Mouse (Mus musculus) midbrain, embryonic 14.5 days (tissue): ENCODE results near the gene Rnaseh2a. TPM values are rescaled to one million over a fixed set of nuclear protein-coding genes. Genes with fewer than 3 reads are reported as not detected.

Source experiments
- ATAC-seq: fragments of 200-750 bp; cut with Nextera tagmentation; 2 replicates; pipeline ENCODE4 v1.8.0; 2017; ENCODE audit warnings: moderate number of reproducible peaks, moderate library complexity; ENCODE audit not compliant: low FRiP score, low TSS enrichment
- DNase-seq: peaks from one replicate; pipeline ENCODE4 v3.0.0-alpha.2; 2015
- H3K27ac ChIP-seq: fragments of 300-500 bp; sonication (generic); replicated peaks from 2 replicates; pipeline ENCODE4 v1.5.1; 2014; ENCODE audit warnings: mild to moderate bottlenecking, low read depth, low read length, moderate library complexity
- H3K27me3 ChIP-seq: fragments of 300-500 bp; sonication (generic); 2 replicates; pipeline ENCODE4 v1.6.1; 2014; ENCODE audit warnings: low read length, control low read depth, mixed read lengths; ENCODE audit not compliant: control insufficient read depth, insufficient read depth
- H3K36me3 ChIP-seq: fragments of 300-500 bp; sonication (generic); 2 replicates; pipeline ENCODE4 v1.6.1; 2014; ENCODE audit warnings: low read length, control low read depth; ENCODE audit not compliant: control insufficient read depth, insufficient read depth
- H3K4me1 ChIP-seq: fragments of 300-500 bp; sonication (generic); 2 replicates; pipeline ENCODE4 v1.6.1; 2014; ENCODE audit warnings: mild to moderate bottlenecking, antibody characterized with exemption, low read length, control low read depth; ENCODE audit not compliant: control insufficient read depth, insufficient read depth
- H3K4me2 ChIP-seq: fragments of 300-500 bp; sonication (generic); 2 replicates; pipeline ENCODE4 v1.6.1; 2014; ENCODE audit warnings: mild to moderate bottlenecking, low read length, moderate library complexity
- H3K4me3 ChIP-seq: fragments of 300-500 bp; sonication (generic); replicated peaks from 2 replicates; pipeline ENCODE4 v1.5.1; 2014; ENCODE audit warnings: low read depth, low read length
- H3K9ac ChIP-seq: fragments of 300-500 bp; sonication (generic); replicated peaks from 2 replicates; pipeline ENCODE4 v1.6.1; 2014; ENCODE audit warnings: mild to moderate bottlenecking, low read length, moderate library complexity
- H3K9me3 ChIP-seq: fragments of 300-500 bp; sonication (generic); 2 replicates; pipeline ENCODE4 v1.6.1; 2016; ENCODE audit warnings: low read length, control low read depth, mixed read lengths; ENCODE audit not compliant: control insufficient read depth
- WGBS: fragments of 180-500 bp; shearing (Covaris S2); extraction: QIAGEN DNeasy Blood & Tissue Kit; methylation state at CpG from one replicate; pipeline ENCODE4 v1.1.7; 2014; 5-methylcytosine and 5-hydroxymethylcytosine counted together
- polyA plus RNA-seq: library from polyadenylated mRNA; unstranded; fragments of >200 nt; fragmentation: Nextera tagmentation; extraction: Ambion mirVana; gene quantifications from 2 replicates; pipeline ENCODE4 v1.2.1, GENCODE M21; 2014

Gene Rnaseh2a
- polyA plus RNA-seq, 1 experiment from 2014 or later = 51.7 TPM

DNA sequence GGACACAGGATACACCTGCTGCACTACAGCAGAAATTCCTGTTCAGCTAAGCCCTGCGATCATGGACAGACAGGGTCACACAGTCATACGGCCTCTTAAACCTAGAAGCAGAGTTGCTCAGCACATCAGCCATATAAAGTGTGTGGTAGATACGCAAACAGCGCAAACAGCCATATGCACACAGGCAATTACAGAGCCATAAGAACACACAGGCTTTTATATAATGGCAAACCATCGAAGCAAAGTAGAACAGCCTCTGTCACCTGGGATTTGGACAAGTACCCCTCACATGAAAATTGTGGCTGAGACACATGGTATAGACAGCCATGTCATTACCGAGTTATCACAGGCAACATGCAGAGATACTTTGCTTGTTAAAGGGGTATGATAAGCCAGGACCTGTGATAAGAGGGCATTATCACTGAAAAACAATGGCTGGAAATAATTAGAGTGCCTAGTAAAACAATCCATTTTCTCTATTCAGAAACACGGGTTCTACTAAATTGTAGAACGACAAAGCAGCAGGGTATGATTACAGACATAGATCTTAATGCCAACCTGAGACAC, 16.9 kb upstream of the Rnaseh2a start:
- Histone ChIP-seq H3K4me2 (peak overlapping the region; percentile 99), H3K9ac (peak overlapping the region; percentile 50; the same call in 1 of the 2 replicates), H3K36me3 (no peaks in the 10 kb centered on the region), H3K4me1 (peaks cover 28% of the 10 kb centered on the region), H3K27me3 (0 out of 2 replicates have a peak, but pooled peaks cover 9% of the 10 kb centered on the region), H3K4me3 (peak overlapping the region; percentile 46), H3K27ac (peak overlapping the region; percentile 49; the same call in 1 of the 2 replicates), H3K9me3 (no peaks in the 10 kb centered on the region)
- 35% methylated on average over 8 of the region's 8 CpGs for WGBS
- DNase-seq (peak; percentile 49), ATAC-seq (no peak)

DNA sequence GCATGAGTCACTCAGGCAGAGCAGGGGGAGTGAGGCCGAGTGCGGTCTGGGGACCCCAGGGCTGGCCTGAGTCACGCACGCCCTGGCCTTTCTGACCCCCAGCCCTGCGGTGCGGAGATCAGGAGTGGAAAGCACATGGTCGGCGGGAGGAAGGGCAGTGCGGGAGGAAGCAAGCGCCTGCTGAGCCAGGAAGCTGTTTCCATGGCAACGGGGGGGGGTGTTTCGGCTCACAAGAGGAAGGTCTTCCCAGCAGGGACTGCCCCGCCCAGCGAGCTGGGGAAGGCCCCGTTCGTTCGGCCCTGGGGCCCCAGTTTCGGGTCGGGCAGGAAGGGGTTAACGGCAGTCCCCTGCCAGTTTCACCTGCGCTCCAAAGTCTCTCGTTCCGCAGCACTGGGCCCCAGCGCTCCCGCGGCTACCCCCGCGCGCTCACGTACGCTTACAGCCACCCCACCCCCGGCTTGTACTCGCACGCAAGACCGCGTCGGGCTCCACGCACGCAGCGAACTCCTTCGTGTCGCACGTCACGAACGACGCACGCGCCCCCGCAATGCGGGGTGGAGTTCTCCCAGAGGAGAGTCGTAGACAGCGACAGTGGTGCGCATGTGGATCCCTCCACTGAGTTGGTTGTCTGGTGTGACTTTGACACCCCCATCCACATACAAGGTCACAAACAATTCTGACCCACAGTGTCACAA, 16.3 kb upstream of the Rnaseh2a start:
- H3K27me3 ChIP-seq = 0 out of 2 replicates have a peak, but pooled peaks cover 9% of the 10 kb centered on the region
- no peaks in the 10 kb centered on the region for H3K36me3 ChIP-seq
- no peaks in the 10 kb centered on the region for H3K9me3 ChIP-seq
- peak overlapping the region; percentile 50 for H3K9ac ChIP-seq
- H3K27ac ChIP-seq = peak overlapping the region; percentile 49
- H3K4me3 ChIP-seq = peak overlapping the region; percentile 46
- under 1% methylated on average over 53 of the region's 53 CpGs for WGBS
- ATAC-seq (peak; percentile 29; the same call in 1 of the 2 replicates), DNase-seq (peak; percentile 89)
- H3K4me1 ChIP-seq = peaks cover 27% of the 10 kb centered on the region
- H3K4me2 ChIP-seq = peak overlapping the region; percentile 99

DNA sequence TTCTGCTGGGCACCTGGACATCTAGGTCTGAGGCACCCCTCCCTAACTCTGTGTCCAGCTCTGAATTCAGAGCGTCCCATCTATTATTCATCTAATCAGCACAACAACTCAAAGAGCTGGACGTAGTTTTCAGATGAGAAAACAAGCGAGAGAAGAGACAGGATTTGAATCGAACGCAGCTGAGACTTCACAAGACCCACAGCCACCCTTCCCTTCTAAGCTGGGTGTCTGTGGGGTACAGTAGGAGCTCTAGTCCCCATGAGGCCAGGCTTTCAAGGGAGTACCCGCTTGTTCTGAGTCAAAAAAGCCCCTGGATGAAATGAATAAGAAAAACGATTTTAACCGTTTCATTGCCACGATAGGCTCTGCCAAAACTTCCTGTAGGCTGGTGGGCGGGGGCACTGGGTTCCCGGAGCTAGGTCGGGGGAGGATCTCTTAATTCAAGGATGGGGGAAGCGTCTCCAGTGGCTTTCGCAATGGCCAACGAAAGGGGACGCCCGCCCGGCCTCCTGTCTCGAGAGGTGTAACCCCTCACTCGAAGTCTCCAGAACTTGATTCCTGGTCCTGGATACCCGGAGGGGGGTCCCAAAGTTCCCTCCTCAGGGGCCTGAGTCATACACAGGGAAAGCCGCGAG, 15.6 kb upstream of the Rnaseh2a start:
- H3K27me3 ChIP-seq = 0 out of 2 replicates have a peak, but pooled peaks cover 9% of the 10 kb centered on the region

DNA sequence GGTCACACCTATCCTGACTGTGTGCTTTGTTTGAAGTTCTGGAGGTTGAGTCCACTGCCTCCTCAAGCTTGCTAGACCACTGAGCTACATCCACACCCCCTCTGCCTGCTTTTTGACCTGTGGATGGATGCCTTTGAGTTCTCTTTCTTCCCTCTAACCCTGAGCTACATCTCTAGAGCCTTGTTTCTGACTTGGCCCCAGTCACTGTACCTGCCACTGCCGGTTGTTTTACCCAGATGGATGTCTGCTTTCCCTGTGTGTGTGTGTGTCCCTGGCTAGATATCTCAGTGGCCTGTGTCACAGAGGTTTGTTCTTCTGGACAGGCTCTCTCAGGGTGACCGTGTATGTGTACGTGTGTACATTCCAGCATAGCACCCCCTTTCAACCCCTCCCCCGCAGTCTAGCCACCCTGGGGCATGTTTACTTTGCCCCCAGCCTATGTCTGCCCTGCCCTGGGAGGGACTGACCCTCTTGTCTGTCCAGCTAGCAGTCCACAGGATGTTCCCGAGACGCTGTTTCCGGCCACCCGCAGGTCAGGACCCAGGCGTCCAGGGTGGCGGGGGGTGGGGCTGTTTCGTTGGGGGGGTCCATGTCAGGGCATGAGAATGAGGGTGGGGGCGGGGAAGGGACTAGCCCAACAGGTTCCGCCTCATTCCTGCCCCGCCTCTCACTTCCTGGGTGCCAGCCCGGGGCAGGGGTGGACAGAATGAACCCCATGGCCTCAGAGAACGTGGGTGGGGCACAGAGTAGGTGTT, 14.9 kb upstream of the Rnaseh2a start:
- peak overlapping the region; percentile 49; the same call in 1 of the 2 replicates for H3K27ac ChIP-seq
- no peak for DNase-seq
- H3K4me1 ChIP-seq = peaks cover 34% of the 10 kb centered on the region
- no peak overlapping the region for H3K4me3 ChIP-seq
- H3K9ac ChIP-seq = peak overlapping the region; percentile 50; the same call in 1 of the 2 replicates
- ATAC-seq = no peak
- peak overlapping the region; percentile 99 for H3K4me2 ChIP-seq
- no peaks in the 10 kb centered on the region for H3K9me3 ChIP-seq
- H3K36me3 ChIP-seq = no peaks in the 10 kb centered on the region
- 16% methylated on average over 16 of the region's 16 CpGs for WGBS
- H3K27me3 ChIP-seq = 0 out of 2 replicates have a peak, but pooled peaks cover 9% of the 10 kb centered on the region

More for the DNA sequence above, 15.6 kb upstream of the Rnaseh2a start:
- peak overlapping the region; percentile 50 for H3K9ac ChIP-seq
- peak overlapping the region; percentile 46 for H3K4me3 ChIP-seq
- peak overlapping the region; percentile 49 for H3K27ac ChIP-seq
- H3K4me2 ChIP-seq = peak overlapping the region; percentile 99
- no peak for DNase-seq
- no peak for ATAC-seq
- WGBS = under 1% methylated on average over 23 of the region's 23 CpGs
- peaks cover 30% of the 10 kb centered on the region for H3K4me1 ChIP-seq
- H3K36me3 ChIP-seq = no peaks in the 10 kb centered on the region
- no peaks in the 10 kb centered on the region for H3K9me3 ChIP-seq

DNA sequence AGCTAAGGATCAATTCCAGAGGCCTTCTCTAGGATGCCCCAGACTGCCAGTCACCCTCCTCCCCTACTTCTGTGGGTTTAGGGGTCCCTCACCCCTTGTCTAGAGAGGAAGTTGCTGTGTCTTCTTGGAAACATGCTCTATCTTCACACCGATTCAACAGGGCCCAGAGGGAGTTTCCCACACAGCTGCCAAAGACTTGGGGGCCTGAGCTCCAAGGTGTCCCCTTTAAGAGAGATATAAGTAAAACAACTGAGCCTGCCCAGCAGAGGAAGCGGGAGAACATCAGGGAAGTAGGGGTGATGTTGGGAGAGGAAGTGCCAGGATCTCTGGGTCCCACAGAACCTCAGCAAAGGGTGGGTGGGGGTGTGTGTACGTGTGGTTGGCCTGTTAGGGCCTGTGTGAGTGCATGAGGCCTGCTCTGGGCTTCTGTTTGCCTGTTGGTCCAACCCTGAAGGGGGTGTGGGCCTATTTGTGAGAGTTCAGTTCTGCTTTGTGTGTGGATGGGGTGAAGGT, 13.0 kb upstream of the Rnaseh2a start:
- Histone ChIP-seq H3K9ac (no peak overlapping the region), H3K4me3 (no peak overlapping the region), H3K27ac (no peak overlapping the region), H3K27me3 (peaks cover 10% of the 10 kb centered on the region), H3K4me1 (peaks cover 50% of the 10 kb centered on the region), H3K9me3 (no peaks in the 10 kb centered on the region), H3K4me2 (no peak overlapping the region), H3K36me3 (no peaks in the 10 kb centered on the region)
- 61% methylated on average over 3 of the region's 3 CpGs for WGBS
- no peak for DNase-seq
- no peak for ATAC-seq

DNA sequence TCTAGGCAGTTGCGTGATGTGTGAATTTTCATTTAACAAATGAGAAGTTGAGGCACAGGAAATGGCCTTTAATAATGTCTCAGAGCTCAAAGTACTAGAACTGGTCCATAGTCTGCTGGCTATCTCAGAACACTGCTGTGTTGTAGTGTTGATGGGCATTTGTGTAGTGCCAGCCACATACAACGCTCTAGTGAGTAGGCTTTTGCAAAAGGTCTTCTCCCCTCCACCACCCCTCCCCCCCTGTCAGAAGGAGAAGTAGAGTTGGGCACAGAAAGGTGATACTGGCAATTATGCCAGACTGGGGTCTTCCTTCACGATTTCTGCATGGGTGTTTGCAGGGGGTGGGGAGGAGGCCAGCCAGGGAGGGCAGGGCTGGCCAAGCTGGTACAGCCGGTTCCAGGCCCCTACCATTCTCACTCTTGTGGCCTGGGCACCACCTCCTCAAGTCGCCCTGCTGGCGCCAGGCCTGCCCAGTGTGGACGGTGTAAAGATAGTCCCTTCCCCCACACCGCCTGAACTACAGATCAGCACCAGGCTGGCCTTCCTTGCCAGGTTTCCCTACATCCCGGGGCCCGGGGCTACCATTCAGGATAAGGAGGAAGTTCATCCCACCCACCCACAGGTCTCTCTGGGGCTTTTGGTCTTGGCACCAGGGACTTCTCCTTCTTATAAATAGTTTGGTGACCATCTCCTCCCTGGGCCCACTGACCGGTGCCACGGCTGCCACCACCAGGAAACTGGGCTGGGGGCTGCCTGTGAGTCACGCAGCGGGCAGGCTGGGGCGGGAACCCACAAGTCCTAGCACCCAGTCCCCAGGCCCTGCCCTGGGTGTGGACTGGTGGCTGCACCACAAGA, 12.3 kb upstream of the Rnaseh2a start:
- 81% methylated on average over 15 of the region's 15 CpGs for WGBS
- Histone ChIP-seq H3K27me3 (peaks cover 17% of the 10 kb centered on the region), H3K4me3 (no peak overlapping the region), H3K4me1 (peaks cover 57% of the 10 kb centered on the region), H3K9me3 (no peaks in the 10 kb centered on the region), H3K36me3 (no peaks in the 10 kb centered on the region), H3K4me2 (no peak overlapping the region), H3K9ac (no peak overlapping the region), H3K27ac (no peak overlapping the region)
- DNase-seq (no peak), ATAC-seq (no peak)

DNA sequence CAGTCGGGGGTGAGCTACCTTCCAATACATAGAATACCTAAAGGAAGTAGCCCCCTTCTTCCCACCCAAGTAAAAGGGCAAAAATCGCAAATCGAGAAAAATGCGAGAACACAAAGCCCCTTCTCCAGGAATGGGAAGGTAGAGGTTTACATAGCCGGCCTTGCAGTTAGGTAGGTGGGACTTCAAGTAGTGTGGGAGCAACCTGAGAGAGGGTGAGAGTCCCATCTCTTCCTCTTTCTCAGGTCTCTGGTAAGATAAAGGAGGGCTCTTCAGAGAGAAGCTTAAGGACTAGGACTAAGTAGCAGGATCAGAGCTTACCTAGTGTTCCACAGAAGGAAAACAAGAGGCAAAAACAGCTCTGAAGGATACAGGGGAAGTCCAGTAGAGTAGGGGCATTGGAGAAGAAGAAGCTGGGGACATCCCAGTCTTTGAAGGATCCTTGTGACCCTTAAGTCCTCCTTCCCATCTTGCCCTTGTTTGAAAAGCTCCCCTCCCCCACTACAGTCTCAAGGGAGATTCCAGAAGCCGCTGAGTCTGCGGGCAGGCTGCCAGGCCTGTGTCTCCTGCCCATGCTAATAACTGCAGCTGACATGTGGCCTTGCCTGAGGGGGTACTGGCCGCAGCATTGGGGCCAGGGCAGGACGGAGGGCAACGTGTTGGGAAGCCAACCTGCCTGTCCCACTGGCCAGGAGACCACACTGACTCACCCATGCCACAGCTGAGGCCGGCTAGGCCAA, 11.2 kb upstream of the Rnaseh2a start:
- 0 out of 2 replicates have a peak overlapping the region, but pooled peaks have one; percentile 37 for H3K27ac ChIP-seq
- H3K4me1 ChIP-seq = peaks cover 67% of the 10 kb centered on the region

More for the DNA sequence above, 11.2 kb upstream of the Rnaseh2a start:
- ATAC-seq (no peak), DNase-seq (peak; percentile 78)
- Histone ChIP-seq H3K9me3 (no peaks in the 10 kb centered on the region), H3K27me3 (peaks cover 18% of the 10 kb centered on the region), H3K4me2 (peak overlapping the region; percentile 99; the same call in 1 of the 2 replicates), H3K9ac (no peak overlapping the region; the same call in 1 of the 2 replicates), H3K4me3 (no peak overlapping the region), H3K36me3 (no peaks in the 10 kb centered on the region)
- 31% methylated on average over 11 of the region's 11 CpGs for WGBS
